Mouse (Mus musculus) megakaryocyte progenitor cell, adult 5-6 weeks (primary cell): Measurements from ENCODE around the gene Gm49394. TPM values are rescaled to one million over a fixed set of nuclear protein-coding genes. Genes with fewer than 3 reads are reported as not detected.

Source experiments
- ATAC-seq: replicated peaks from 2 replicates; pipeline ENCODE4 v1.8.0; 2016; ENCODE audit warnings: mild to moderate bottlenecking, moderate TSS enrichment, inconsistent platforms; ENCODE audit not compliant: poor library complexity
- total RNA-seq, 2 experiments: library from RNA; stranded (forward) in 1 of 2; stranded (reverse) in 1 of 2; fragments of 157-497, 149-512 nt in 1 of 2; fragments of 200-1000 nt in 1 of 2; gene quantifications; 2 replicates each; pipeline versions ENCODE4 v1.2.3 to v1.2.4; 2015 to 2017

Gene Gm49394
- total RNA-seq, 2 experiments from 2014 or later, result not detected

DNA sequence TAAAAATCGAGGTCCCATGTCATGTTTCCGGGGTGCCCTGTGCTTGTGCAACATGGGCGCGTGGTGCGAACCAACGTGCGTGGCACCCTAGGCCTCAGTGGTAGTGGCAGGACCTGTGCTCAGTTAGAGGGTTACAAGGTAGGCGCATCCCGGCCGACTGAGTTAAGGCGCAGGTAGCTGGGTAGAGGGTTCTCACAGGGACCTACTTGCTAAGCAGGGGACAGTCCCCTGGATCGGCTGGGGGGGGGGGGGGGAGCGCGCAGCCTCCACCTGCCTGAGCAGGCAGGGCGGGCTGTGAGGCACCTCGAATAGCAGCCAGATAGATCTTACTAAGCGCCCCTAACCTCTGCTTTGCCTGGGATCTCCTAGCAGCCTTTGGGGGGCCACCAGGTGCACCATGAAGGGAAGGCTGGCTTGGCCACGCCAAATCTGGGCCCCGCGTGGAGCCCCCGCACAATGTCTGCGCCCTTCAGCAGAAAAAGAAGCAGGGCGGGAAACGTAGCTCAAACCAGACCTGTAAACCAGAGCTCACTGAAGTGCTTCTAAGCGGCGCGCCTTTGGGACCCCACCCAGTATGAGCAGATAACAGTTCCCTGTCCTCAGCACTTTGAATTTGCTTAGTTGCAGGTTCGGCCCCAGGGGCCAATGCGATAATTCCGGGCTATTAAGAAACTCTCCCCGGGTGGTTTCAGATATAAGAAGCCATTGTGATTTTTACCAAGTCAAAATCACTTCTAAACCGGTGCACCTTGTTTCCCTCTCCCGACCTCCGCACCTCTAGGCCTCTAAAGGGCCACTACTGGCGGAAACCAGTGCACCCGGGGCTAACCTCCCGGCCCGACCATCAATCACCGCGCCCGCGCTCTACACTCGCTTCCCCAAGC, 9.7 kb downstream of the Gm49394 start:
- no peak for ATAC-seq

- no peak for ATAC-seq
Measured at GRCm38 (mm10) chr7:142659181-142659681, 10.5 kb downstream of the Gm49394 start.

- no peak for ATAC-seq
Measured at GRCm38 (mm10) chr7:142658681-142659180, 11.0 kb downstream of the Gm49394 start.

GRCm38 (mm10) chr7:142657821-142658614, 11.7 kb downstream of the Gm49394 start:
- ATAC-seq, result no peak

- ATAC-seq, result no peak
Measured at GRCm38 (mm10) chr7:142657341-142657791, 12.4 kb downstream of the Gm49394 start.

DNA sequence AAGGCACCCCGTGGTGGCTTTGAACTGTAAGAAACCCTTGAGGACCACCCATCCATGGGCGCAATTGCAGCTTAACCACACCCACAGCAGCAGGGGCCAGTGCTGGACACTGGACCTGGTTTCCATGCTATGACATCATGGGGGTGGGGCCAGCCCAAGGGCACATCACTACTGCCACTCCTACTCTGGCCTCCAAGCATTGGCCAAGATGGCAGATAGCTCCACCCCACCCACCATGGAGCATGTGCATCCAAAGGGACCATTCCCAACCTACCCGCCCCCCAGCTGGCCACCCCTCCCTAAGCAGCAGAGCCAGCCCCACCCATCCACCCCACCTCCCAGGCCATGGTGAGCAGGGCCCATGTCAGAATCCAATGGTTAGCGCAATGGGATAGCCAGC, 13.7 kb downstream of the Gm49394 start:
- ATAC-seq, result no peak

DNA sequence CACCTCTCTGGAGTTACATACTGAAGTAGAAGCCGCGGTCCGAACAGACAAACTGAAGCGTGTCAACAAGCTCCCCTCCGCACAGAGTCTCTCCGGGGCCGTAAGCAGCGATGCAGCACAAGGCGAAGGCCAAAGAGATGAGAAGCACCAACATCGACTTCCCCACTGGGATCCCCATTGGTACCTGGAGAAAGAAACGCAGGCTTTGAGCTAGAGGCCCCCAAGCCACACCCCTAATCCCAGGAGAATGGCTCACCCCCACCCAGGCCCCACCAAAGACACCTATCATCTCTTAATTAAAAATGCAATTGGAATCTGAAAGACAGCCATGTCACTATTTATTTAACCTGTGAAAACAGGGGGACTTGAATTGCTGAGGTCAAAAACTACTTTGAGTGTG, 14.1 kb downstream of the Gm49394 start:
- no peak for ATAC-seq

DNA sequence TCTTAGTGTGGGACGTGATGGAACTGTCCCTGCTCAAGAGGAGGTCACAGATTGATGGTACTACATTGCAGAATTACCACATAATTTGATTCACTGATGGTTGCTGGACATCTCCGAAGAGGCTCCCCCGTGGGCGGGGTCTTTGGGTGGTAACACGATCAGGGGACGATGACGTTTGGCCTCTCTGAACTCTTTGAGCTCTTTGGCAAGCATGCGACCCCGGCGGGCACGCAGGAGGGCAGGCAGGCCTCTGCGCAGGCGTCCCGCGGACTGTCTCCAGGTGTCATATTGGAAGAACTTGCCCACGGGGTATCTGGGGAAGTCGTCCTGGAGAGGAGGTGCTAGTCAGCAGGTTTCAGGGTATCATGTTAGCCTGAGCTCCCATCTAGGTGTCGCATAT, 16.0 kb downstream of the Gm49394 start:
- no peak for ATAC-seq

DNA sequence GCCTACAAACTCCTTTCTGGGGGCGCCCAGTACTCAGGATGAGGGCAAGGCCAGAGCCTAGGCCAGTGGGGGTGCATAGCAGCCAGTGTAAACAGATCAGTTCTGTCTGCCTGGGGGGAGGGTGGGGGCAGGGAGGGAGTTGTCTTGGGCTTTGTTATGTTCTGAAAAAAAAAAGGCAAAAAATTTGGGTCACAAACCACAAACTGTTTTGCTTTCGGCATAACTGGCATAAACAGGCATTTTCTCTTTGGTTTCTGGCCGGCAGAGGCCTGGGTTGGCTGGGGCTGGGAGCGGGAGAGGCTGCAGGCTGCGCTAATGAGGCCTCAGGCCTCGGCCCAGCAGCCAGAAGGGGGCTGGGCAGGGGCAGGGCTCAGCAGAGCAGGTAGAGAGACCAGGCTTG, 23.1 kb downstream of the Gm49394 start:
- ATAC-seq, result no peak

- ATAC-seq, result peak; percentile 54
Measured at GRCm38 (mm10) chr7:142645045-142645444, 24.7 kb downstream of the Gm49394 start.

DNA sequence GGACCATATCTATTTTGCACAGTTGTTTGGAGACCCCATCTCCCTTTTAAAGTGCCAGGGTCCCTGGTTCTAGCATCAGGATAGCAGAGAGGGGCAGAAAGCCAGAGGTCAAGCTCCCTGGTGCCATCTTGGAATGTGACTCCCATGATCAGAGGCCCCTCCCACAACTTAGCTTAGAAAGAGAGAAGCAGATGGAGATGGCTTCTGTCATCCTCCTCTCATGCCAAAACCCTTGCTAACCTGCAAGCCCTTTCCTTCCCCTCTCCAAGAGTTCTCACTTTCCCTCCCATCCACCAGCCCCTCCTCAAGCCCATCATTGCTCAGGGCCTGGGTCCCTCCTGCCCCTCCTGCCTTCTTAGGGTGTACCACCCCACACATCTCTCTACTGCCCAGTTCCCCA, 33.6 kb downstream of the Gm49394 start:
- ATAC-seq, result no peak

DNA sequence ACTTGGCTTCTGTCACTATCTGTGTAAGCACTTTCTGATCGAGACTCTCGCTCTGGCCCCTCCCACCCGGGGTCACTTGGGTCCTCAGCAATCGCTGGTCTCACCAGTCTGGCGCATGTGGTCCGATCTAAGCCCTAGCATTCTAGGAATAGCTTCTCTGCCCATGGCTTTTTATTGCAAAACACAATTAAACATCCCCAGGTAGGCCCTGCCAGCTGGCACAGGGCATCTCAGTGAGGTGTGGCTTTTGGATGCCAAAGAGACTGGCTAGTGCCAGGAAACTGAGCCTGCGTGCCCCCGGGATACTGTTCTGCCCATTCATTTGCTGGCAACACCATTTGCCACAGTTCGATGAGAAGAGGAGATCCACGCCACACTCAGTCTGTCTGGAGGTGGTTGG, 39.1 kb downstream of the Gm49394 start:
- no peak for ATAC-seq

DNA sequence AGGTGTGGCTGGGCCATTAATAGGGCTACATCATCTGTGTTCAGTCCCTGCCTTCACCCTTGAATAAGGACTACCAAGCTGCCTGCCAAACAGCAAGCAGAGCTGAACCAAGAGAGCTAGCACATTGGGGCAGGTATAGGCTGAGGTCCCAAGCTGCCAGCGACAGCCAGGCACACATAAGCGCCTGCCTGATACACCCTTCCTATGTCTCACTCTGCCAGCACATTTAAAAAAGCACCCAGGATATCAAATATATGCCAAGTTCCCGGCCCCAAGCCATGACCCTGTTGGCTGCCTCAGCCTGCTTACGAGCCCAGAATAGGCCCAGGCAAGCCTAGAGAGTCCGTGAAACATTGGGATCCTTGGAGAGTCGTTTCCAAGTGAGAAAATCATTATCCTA, 39.9 kb downstream of the Gm49394 start:
- ATAC-seq, result no peak

DNA sequence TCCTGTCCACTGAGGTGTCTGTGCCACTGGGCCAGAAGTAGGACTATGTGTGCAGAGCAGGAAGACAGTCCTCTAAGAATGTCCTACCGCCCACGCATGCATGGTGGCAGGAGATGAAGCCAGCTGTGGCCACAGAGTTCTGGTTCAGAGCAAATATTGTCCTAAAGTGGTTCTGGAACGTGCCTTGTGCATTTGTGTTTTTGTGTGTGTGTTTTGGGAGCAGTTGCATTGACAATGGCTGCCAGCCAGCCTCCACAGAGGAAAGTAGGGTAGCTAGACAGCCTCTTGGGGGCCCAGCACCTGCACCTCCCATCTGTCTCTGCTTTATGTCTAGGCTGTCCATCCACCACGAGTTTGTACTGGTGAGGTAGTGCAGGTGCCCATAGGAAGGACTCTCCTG, 47.6 kb downstream of the Gm49394 start:
- no peak for ATAC-seq

DNA sequence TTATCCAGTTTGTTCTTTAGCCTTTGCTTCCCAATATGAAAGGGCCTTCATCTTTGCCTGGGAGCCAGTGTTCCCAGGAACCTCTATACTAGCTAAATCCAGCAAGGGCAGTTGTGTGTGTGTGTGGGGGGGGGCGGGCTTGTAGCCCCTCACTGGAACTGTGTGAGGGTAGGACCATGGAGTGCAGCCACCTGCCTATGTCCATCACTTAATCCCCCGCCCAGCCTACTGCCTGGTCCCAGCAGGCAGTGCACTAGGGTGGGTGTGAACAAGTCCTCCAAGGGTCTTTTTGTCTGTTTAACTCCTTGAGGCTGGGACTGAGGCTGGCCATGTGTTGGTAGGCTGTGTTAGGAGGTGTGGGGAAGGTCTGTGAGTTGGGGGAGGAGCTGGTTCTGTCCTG, 56.7 kb downstream of the Gm49394 start:
- ATAC-seq, result no peak

GRCm38 (mm10) chr7:142610627-142611406, 58.9 kb downstream of the Gm49394 start:
- peak; percentile 90 for ATAC-seq

- ATAC-seq, result no peak
Measured at GRCm38 (mm10) chr7:142600921-142601320, 68.8 kb downstream of the Gm49394 start.
